Mouse (Mus musculus) heart, embryonic 16.5 days (tissue): Measurements from ENCODE around the gene Ulk4. TPM values are rescaled to one million over a fixed set of nuclear protein-coding genes. Genes with fewer than 3 reads are reported as not detected.

Experiments
- ATAC-seq: fragments of 200-750 bp; cut with Nextera tagmentation; replicated peaks from 2 replicates; pipeline ENCODE4 v1.8.0; 2017; ENCODE audit warnings: moderate number of reproducible peaks; ENCODE audit not compliant: insufficient read depth, low FRiP score; ENCODE audit errors: extremely low read depth
- H3K27ac ChIP-seq: fragments of 300-500 bp; sonication (generic); 2 replicates; pipeline ENCODE4 v1.5.1; 2014; ENCODE audit warnings: mild to moderate bottlenecking, low read length, control low read depth, moderate library complexity
- H3K27me3 ChIP-seq: fragments of 300-500 bp; sonication (generic); 2 replicates; pipeline ENCODE4 v1.6.1; 2014; ENCODE audit warnings: low read length, mixed read lengths; ENCODE audit not compliant: control insufficient read depth, insufficient read depth
- H3K36me3 ChIP-seq: fragments of 300-500 bp; sonication (generic); 2 replicates; pipeline ENCODE4 v1.6.1; 2014; ENCODE audit not compliant: control insufficient read depth, insufficient read depth
- H3K4me1 ChIP-seq: fragments of 300-500 bp; sonication (generic); 2 replicates; pipeline ENCODE4 v1.6.1; 2014; ENCODE audit warnings: low read length, mixed read lengths; ENCODE audit not compliant: control insufficient read depth, insufficient read depth
- H3K4me2 ChIP-seq: fragments of 300-500 bp; sonication (generic); 2 replicates; pipeline ENCODE4 v1.6.1; 2014; ENCODE audit warnings: low read depth, mild to moderate bottlenecking, control low read depth, low read length
- H3K4me3 ChIP-seq: fragments of 300-500 bp; sonication (generic); 2 replicates; pipeline ENCODE4 v1.5.1; 2014; ENCODE audit warnings: mild to moderate bottlenecking, control low read depth, low read length
- H3K9ac ChIP-seq: fragments of 300-500 bp; sonication (generic); 2 replicates; pipeline ENCODE4 v1.6.1; 2014; ENCODE audit warnings: low read length, control low read depth
- H3K9me3 ChIP-seq: fragments of 300-500 bp; sonication (generic); replicated peaks from 2 replicates; pipeline ENCODE4 v1.6.1; 2016; ENCODE audit warnings: low read length; ENCODE audit not compliant: control insufficient read depth
- WGBS: fragments of 180-500 bp; shearing (Covaris S2); extraction: QIAGEN DNeasy Blood & Tissue Kit; methylation state at CpG from one replicate; pipeline ENCODE4 v1.1.7; 2014; 5-methylcytosine and 5-hydroxymethylcytosine counted together
- polyA plus RNA-seq: library from polyadenylated mRNA; unstranded; fragments of >200 nt; fragmentation: Nextera tagmentation; extraction: Ambion mirVana; gene quantifications from 2 replicates; pipeline ENCODE4 v1.2.1, GENCODE M21; 2015

Gene Ulk4
- polyA plus RNA-seq, 1 experiment from 2014 or later = 105 TPM

DNA sequence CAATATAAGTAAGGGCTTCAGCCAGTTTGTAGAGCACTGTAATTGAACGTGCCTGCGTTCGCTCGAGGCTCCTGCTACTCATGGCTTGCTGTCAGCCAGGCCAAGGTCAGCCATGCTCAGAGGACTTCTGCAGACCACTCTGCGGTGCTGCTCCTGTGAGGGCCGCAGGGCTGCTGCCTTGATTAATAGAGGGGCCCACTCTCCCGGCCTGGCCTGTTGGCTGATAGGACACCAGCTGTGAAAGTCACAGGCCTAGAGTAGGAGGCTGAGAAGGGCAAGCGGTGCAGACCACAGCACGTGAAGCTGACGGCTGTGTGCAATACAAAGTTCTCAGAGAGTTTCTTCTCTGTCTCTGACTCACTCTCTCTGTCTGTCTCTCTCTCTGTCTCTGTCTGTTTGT lies 246.0 kb downstream of the Ulk4 start:
- Histone ChIP-seq H3K9ac (no peak overlapping the region; the same call in 1 of the 2 replicates), H3K36me3 (no peaks in the 10 kb centered on the region), H3K4me2 (no peak overlapping the region), H3K4me3 (no peak overlapping the region), H3K27me3 (no peaks in the 10 kb centered on the region), H3K27ac (no peak overlapping the region), H3K9me3 (no peaks in the 10 kb centered on the region), H3K4me1 (no peaks in the 10 kb centered on the region)
- ATAC-seq = no peak
- 46% methylated on average over 10 of the region's 10 CpGs for WGBS

DNA sequence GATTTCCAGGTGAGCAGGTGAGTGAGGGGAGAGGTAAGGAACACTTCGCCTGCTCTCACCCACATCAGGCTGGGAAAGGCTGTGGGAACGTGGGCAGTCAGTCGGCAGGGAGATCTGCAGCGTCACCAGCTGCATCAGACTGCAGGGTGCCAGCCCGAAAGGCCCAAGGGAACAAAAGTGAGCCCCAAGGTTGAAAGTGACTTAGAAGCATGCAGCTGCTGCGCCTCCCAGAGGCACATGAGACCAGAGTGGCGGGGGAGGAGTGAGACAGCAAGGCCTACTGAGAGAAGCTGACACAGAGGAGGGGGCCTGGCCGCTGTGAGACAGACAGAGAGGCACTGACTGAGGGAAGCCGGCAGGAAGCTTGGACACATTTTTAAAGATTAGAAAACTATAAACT lies 247.2 kb downstream of the Ulk4 start:
- no peak for ATAC-seq
- no peaks in the 10 kb centered on the region for H3K27me3 ChIP-seq
- no peaks in the 10 kb centered on the region for H3K36me3 ChIP-seq
- no peak overlapping the region for H3K4me3 ChIP-seq
- H3K4me2 ChIP-seq = no peak overlapping the region
- H3K4me1 ChIP-seq = no peaks in the 10 kb centered on the region
- WGBS = 57% methylated on average over 9 of the region's 9 CpGs
- no peaks in the 10 kb centered on the region for H3K9me3 ChIP-seq
- no peak overlapping the region for H3K9ac ChIP-seq
- no peak overlapping the region for H3K27ac ChIP-seq

DNA sequence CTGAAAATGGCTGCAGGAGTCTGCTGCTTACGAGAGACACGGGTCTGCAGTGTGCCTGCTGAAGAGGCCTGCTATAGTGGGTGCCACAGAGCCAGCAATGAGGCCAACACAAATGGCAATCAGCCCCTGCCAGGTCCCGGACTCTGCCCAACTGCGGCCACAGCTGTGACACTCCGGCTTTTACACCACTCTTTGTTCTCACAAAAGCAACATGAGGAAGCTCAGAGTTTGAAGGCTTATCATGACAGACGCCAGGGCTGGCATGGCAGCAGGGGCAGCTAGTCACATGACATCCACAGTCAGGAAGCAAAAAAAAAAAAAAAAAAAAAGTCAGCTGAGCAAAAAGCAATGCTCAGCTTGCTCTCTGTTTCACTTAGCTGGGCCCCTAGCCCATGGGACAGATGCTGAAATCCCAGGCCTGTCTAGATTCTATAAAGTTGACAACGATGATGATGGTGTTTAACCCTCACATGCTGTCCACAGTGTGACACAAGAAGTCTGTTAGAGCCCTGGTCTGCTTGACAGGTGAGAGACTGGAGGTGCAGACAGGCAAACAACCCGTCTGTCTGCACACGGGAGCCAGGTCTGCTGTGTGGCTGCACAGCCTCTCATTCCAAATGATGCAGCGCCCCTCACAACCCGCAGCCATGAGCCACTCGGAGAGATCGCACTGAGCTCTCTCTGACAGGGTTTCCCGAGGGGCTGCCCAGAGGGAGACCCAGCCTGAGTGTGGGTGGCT lies 253.3 kb downstream of the Ulk4 start:
- no peak overlapping the region for H3K9ac ChIP-seq
- no peaks in the 10 kb centered on the region for H3K9me3 ChIP-seq
- no peaks in the 10 kb centered on the region for H3K36me3 ChIP-seq
- 47% methylated on average over 14 of the region's 14 CpGs for WGBS
- H3K27ac ChIP-seq = peak overlapping the region; percentile 63
- no peak overlapping the region for H3K4me3 ChIP-seq
- H3K4me2 ChIP-seq = no peak overlapping the region
- no peaks in the 10 kb centered on the region for H3K27me3 ChIP-seq
- H3K4me1 ChIP-seq = no peaks in the 10 kb centered on the region
- peak; percentile 58 for ATAC-seq

DNA sequence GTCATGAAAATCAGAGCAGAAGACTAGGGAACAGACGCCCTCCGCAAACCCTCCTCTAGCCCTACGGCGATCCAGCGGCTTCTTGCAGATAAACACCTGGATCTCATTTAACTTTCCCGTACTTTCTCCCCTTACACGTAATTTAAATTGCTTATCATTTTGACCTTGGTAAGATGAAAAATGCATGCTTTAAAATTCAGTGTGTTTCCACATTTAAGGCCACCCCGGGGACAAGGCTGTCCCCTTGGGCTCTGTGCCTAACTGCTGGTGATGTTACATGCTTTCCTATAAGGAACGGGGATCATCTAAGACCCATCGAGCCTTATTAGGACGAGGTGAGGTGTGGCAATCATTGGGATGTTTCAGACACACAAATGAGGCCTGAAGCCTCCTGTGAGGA lies 256.6 kb downstream of the Ulk4 start:
- no peak overlapping the region for H3K4me2 ChIP-seq
- no peak for ATAC-seq
- H3K4me3 ChIP-seq = no peak overlapping the region
- H3K9me3 ChIP-seq = no peaks in the 10 kb centered on the region
- H3K27me3 ChIP-seq = no peaks in the 10 kb centered on the region
- 88% methylated on average over 11 of the region's 11 CpGs for WGBS
- H3K36me3 ChIP-seq = no peaks in the 10 kb centered on the region
- H3K4me1 ChIP-seq = no peaks in the 10 kb centered on the region
- H3K9ac ChIP-seq = no peak overlapping the region
- H3K27ac ChIP-seq = no peak overlapping the region

DNA sequence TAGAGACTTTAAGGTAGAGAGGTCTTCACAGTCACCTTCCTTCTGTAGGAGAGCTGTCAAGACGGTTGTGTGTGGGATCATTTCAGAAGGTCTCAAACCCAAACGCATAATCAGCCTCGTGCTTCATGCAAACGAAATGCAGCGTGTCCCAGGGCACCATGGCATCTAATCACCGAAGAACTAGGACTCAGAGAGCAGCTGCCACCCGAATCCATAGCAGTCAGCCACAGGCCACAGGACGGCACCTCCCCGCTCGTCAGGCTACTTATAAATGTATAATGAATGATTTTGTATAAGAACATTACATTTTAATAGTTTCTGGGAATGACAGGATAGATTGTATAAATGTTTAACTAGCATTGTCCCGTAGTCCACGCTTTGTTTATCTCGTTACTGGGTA lies 257.1 kb downstream of the Ulk4 start:
- Histone ChIP-seq H3K36me3 (no peaks in the 10 kb centered on the region), H3K4me3 (no peak overlapping the region), H3K4me1 (no peaks in the 10 kb centered on the region), H3K4me2 (no peak overlapping the region), H3K27ac (no peak overlapping the region), H3K9me3 (no peaks in the 10 kb centered on the region), H3K9ac (no peak overlapping the region), H3K27me3 (no peaks in the 10 kb centered on the region)
- no peak for ATAC-seq
- WGBS = 87% methylated on average over 13 of the region's 13 CpGs

DNA sequence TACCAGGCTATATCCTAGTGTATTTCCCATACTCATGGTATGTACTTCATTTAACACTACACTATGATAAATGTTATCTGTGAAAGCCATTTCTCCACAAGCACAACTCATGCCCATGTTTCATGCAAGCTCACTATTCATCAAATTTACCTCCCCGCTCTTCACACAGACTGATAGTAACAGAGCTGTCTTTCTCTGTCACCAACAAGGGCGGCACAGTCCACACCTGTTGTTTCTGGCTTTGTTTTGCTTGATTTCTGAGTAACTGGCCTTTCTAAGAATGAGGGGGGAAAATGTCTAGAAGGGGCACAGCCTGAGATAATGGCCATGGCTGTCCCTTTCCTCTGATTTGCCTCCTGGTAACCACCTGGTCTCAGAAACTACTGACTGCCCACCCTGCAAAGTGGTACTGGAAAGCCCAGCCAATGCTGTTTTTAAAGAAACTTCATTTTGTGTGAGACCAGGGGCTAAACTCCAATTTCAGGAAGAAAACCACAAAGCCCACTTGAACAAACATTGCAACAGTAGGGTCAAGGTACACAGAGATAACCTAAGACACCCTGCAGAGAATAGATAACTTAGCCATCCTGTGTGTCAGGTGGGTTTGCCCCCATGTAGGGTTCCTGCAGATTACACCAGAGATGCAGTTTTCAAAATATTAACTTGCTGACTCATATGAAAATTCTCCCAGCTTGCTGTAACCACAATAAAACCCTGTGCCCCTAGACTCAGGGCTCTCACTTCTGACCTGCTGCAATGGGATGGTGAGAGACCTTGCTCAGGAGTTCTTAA lies 258.3 kb downstream of the Ulk4 start:
- Histone ChIP-seq H3K9ac (no peak overlapping the region), H3K4me3 (no peak overlapping the region), H3K4me1 (no peaks in the 10 kb centered on the region), H3K27me3 (no peaks in the 10 kb centered on the region), H3K9me3 (no peaks in the 10 kb centered on the region), H3K36me3 (no peaks in the 10 kb centered on the region), H3K4me2 (no peak overlapping the region), H3K27ac (no peak overlapping the region)
- WGBS = 89% methylated on average over 2 of the region's 2 CpGs
- no peak for ATAC-seq

DNA sequence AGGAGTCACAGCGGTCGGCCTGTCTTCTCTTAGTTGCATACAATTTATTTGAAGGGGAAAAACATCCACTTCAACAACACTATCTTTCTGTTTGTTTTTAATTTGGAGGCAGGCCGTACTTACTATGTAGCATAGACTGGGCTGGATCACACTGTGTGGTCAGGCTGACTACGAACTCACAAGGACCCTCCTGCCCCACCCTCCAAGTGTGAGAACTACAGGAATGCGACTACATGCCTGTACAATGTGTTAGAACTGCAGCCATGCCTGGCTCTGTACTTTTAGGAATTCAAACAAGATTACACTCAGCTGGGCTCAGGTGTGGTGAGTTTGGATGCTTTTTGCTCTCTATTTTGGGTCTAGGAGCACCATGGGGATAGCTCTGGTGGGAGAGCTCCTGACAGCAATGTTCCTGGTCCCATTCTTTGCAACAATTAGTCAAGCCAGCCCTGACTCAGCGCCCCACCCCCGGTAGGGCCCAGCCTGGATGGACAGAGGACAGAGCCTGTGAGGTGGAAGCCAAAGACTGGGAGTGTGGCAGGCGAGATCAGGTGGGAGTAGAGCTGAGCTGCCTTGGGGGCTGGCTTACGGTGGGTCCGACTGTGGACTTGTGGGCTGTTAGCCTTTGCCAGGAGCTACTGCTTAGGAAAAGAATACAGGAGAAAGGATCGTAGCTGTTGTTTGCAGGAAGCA lies 261.0 kb downstream of the Ulk4 start:
- no peak overlapping the region for H3K27ac ChIP-seq
- H3K4me1 ChIP-seq = no peaks in the 10 kb centered on the region
- H3K27me3 ChIP-seq = no peaks in the 10 kb centered on the region
- no peak overlapping the region for H3K4me3 ChIP-seq
- 62% methylated on average over 11 of the region's 11 CpGs for WGBS
- ATAC-seq = no peak
- H3K36me3 ChIP-seq = no peaks in the 10 kb centered on the region
- no peak overlapping the region for H3K4me2 ChIP-seq
- H3K9me3 ChIP-seq = no peaks in the 10 kb centered on the region
- no peak overlapping the region for H3K9ac ChIP-seq

DNA sequence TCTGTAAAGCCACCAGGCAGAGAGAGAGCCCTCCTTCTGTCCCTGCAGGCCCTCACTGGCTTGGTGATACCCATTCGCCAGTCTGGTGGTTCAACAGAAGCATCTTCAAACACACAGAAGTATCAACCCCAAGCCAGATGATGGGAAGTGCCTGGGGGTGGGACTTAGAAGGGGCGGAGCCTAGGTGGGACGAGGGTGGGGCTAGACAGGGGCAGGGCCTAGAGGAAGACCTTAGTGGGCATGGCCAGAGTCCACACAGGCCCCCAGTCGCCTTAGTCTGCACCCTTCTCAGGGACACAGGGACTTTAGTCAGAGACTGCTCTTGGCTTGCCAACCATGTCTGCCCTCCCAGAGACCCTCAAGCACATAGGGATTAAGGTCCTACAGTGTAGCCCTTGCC lies 265.5 kb downstream of the Ulk4 start:
- H3K9me3 ChIP-seq = no peaks in the 10 kb centered on the region
- H3K27ac ChIP-seq = no peak overlapping the region
- 41% methylated on average over 4 of the region's 4 CpGs for WGBS
- no peaks in the 10 kb centered on the region; the same call in 1 of the 2 replicates for H3K4me1 ChIP-seq
- ATAC-seq = no peak
- no peak overlapping the region for H3K4me3 ChIP-seq
- H3K9ac ChIP-seq = no peak overlapping the region
- H3K27me3 ChIP-seq = no peaks in the 10 kb centered on the region
- H3K36me3 ChIP-seq = no peaks in the 10 kb centered on the region
- H3K4me2 ChIP-seq = no peak overlapping the region

DNA sequence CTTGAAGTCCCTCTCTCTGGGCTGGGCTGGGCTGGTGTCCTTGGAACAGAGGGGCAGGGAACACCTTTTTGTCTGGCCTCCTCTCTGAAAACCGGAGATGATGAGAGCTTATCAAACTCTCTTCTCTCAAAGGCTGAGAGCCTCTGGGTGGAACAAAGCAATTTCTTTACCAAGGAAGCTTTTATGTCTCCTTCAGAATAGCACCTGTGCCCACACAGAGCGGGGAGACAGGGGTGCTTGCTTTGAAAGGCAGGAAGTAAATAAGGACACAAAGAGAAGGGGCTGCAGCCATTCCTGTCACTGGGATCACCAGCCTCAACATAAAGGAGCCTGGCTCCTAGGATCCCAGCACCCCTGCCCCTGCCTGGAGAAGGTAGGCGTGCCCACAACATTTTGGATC lies 266.5 kb downstream of the Ulk4 start:
- ATAC-seq = no peak
- Histone ChIP-seq H3K27ac (no peak overlapping the region), H3K36me3 (no peaks in the 10 kb centered on the region), H3K9ac (no peak overlapping the region), H3K4me1 (no peaks in the 10 kb centered on the region; the same call in 1 of the 2 replicates), H3K4me3 (no peak overlapping the region), H3K27me3 (no peaks in the 10 kb centered on the region), H3K4me2 (no peak overlapping the region), H3K9me3 (no peaks in the 10 kb centered on the region)
- WGBS = 52% methylated on average over 3 of the region's 3 CpGs
